Mouse (Mus musculus) hindbrain, embryonic 13.5 days (tissue): ENCODE measurements around the gene Cnnm2. TPM values are rescaled to one million over a fixed set of nuclear protein-coding genes. Genes with fewer than 3 reads are reported as not detected.

Experiments
- ATAC-seq: fragments of 200-750 bp; cut with Nextera tagmentation; 2 replicates; pipeline ENCODE4 v1.8.0; 2017; ENCODE audit warnings: moderate TSS enrichment; ENCODE audit not compliant: low FRiP score
- H3K27ac ChIP-seq: fragments of 300-500 bp; sonication (generic); 2 replicates; pipeline ENCODE4 v1.5.1; 2015; ENCODE audit warnings: inconsistent platforms, mild to moderate bottlenecking, moderate library complexity
- H3K27me3 ChIP-seq: fragments of 300-500 bp; sonication (generic); 2 replicates; pipeline ENCODE4 v1.6.1; 2015; ENCODE audit warnings: mild to moderate bottlenecking, inconsistent platforms
- H3K36me3 ChIP-seq: fragments of 300-500 bp; sonication (generic); 2 replicates; pipeline ENCODE4 v1.6.1; 2015; ENCODE audit warnings: mild to moderate bottlenecking, inconsistent platforms
- H3K4me1 ChIP-seq: fragments of 300-500 bp; sonication (generic); replicated peaks from 2 replicates; pipeline ENCODE4 v1.6.1; 2015; ENCODE audit warnings: inconsistent platforms
- H3K4me2 ChIP-seq: fragments of 300-500 bp; sonication (generic); 2 replicates; pipeline ENCODE4 v1.6.1; 2015; ENCODE audit warnings: inconsistent platforms, mild to moderate bottlenecking, moderate library complexity
- H3K4me3 ChIP-seq: fragments of 300-500 bp; sonication (generic); 2 replicates; pipeline ENCODE4 v1.5.1; 2015; ENCODE audit warnings: mild to moderate bottlenecking, inconsistent platforms
- H3K9ac ChIP-seq: fragments of 300-500 bp; sonication (generic); 2 replicates; pipeline ENCODE4 v1.6.1; 2015; ENCODE audit warnings: mild to moderate bottlenecking, inconsistent platforms
- H3K9me3 ChIP-seq: fragments of 300-500 bp; sonication (generic); 2 replicates; pipeline ENCODE4 v1.6.1; 2016; ENCODE audit warnings: inconsistent platforms
- WGBS: fragments of 180-500 bp; shearing (Covaris S2); methylation state at CpG from one replicate; pipeline ENCODE4 v1.1.7; 2015; 5-methylcytosine and 5-hydroxymethylcytosine counted together
- polyA plus RNA-seq: library from polyadenylated mRNA; unstranded; fragments of >200 nt; fragmentation: Nextera tagmentation; extraction: Ambion mirVana; gene quantifications from 2 replicates; pipeline ENCODE4 v1.2.1, GENCODE M21; 2015

Cnnm2 gene
- polyA plus RNA-seq, 1 experiment from 2014 or later, result 5.8 TPM

- H3K4me1 ChIP-seq, result 0 out of 2 replicates have a peak, but pooled peaks cover 4% of the 10 kb centered on the region
- H3K9me3 ChIP-seq, result no peaks in the 10 kb centered on the region
- ATAC-seq, result no peak
- H3K4me2 ChIP-seq, result no peak overlapping the region
- no peak overlapping the region for H3K27ac ChIP-seq
- no peak overlapping the region for H3K9ac ChIP-seq
- 61% methylated on average over 4 of the region's 4 CpGs for WGBS
- no peaks in the 10 kb centered on the region for H3K36me3 ChIP-seq
- no peak overlapping the region for H3K4me3 ChIP-seq
- H3K27me3 ChIP-seq, result no peaks in the 10 kb centered on the region
Observed at GRCm38 (mm10) chr19:46928136-46928535, 166.7 kb downstream of the Cnnm2 start.

DNA sequence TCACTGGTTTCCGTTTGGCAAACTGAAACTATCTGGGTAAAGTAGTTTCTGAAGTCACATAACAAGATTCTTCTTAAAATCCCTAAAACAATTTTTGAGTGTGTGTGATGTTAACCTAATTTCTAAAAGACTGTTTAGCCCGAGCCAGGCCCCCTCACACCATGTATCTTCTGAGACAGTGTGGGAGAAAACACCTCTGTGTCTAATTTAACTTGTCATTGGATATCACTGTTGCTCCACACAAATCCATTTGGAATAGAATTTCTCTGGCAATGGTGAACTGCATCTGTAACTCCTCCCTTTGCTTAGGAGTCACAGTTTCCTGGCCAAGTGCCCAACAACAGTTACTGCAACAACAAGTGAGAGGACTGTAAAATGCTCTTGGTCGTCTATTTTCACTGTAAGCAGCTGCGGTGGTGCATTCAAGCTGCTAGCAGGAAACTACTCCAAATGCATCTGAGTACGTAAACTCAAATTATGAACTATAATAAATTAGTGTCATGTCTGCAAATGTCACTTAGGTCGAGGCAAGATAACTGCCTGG lies 167.7 kb downstream of the Cnnm2 start:
- Histone ChIP-seq H3K27me3 (no peaks in the 10 kb centered on the region), H3K36me3 (no peaks in the 10 kb centered on the region), H3K4me3 (no peak overlapping the region), H3K27ac (no peak overlapping the region), H3K4me2 (no peak overlapping the region), H3K9ac (no peak overlapping the region), H3K9me3 (no peaks in the 10 kb centered on the region), H3K4me1 (peaks cover 4% of the 10 kb centered on the region; the same call in 1 of the 2 replicates)
- 69% methylated on average over 6 of the region's 6 CpGs for WGBS
- no peak for ATAC-seq

Other genes starting within 250 kb of the Cnnm2 start
- gene Arl3, start 188.4 kb upstream of the Cnnm2 start, polyA plus RNA-seq, result 212 and 220 TPM in 2 replicates
- gene Sfxn2, start 188.2 kb upstream of the Cnnm2 start, polyA plus RNA-seq, result 10.3 and 12.6 TPM in 2 replicates
- 42.2 and 44.5 TPM in 2 replicates for gene Wbp1l, start 162.5 kb upstream of the Cnnm2 start, polyA plus RNA-seq
- gene Cyp17a1, start 88.4 kb upstream of the Cnnm2 start, polyA plus RNA-seq, result not detected in 2 replicates
- 20.9 and 24.5 TPM in 2 replicates for gene Borcs7, start 71.7 kb upstream of the Cnnm2 start, polyA plus RNA-seq
- gene As3mt, start 54.1 kb upstream of the Cnnm2 start, polyA plus RNA-seq, result 37.3 and 37.4 TPM in 2 replicates